21 mouse cellular contexts compared by ENCODE assay signal in genomic region chr5:87573490-87573889, GRCm38 (mm10). TPM values are rescaled to one million over a fixed set of nuclear protein-coding genes. Genes with fewer than 3 reads are reported as not detected.
DNase-seq lines count a peak whose midpoint lies in the region; ATAC-seq and TF ChIP-seq lines count a peak whose summit lies in the region.
"Had no signal": no experiment of that assay in that cellular context is flagged by ENCODE, and none has a peak within 500 bp of the region (broad histone marks: within the 10 kb centered on the region; RNA-seq: fewer than 3 reads in every experiment).

No protein-coding gene starts in this region.

- no peaks in the 10 kb centered on the region for H3K9me3 ChIP-seq in kidney, embryonic 14.5 days (ENCODE audit: control insufficient read depth, low read length)
- no peaks in the 10 kb centered on the region for H3K9me3 ChIP-seq in limb, embryonic 14.5 days (ENCODE audit: control insufficient read depth, low read length)
- H3K9me3 ChIP-seq: intestine, embryonic 15.5 days; midbrain, embryonic 15.5 days; neural tube, embryonic 13.5 days had no signal

- H3K27me3 ChIP-seq in kidney, embryonic 14.5 days (ENCODE audit: control insufficient read depth, insufficient read depth, low read length): no peaks in the 10 kb centered on the region
- H3K27me3 ChIP-seq in limb, embryonic 14.5 days (ENCODE audit: control insufficient read depth, insufficient read depth, low read length): no peaks in the 10 kb centered on the region
- H3K27me3 ChIP-seq: intestine, embryonic 15.5 days; midbrain, embryonic 15.5 days; neural tube, embryonic 13.5 days had no signal

- no peak overlapping the region for H3K4me2 ChIP-seq in kidney, embryonic 14.5 days (replicated peaks; ENCODE audit: low read depth, low read length)
- H3K4me2 ChIP-seq in limb, embryonic 14.5 days (replicated peaks; ENCODE audit: low read depth, low read length, severe bottlenecking): peak overlapping the region; percentile 28
- H3K4me2 ChIP-seq: intestine, embryonic 15.5 days; liver, embryonic 11.5 days; midbrain, embryonic 15.5 days; neural tube, embryonic 13.5 days had no signal

- no peak for TF ChIP-seq POLR2A in limb, embryonic 14.5 days (IDR thresholded peaks at IDR 0.05; ENCODE audit: borderline replicate concordance, extremely low read depth, insufficient read depth, insufficient read length)

- 41% methylated on average over 5 of the region's 5 CpGs for WGBS in kidney, embryonic 14.5 days
- WGBS in limb, embryonic 14.5 days: 23% methylated on average over 5 of the region's 5 CpGs

- H3K4me1 ChIP-seq in kidney, embryonic 14.5 days (ENCODE audit: control insufficient read depth, insufficient read depth, low read length): no peaks in the 10 kb centered on the region
- peaks cover 6% of the 10 kb centered on the region for H3K4me1 ChIP-seq in limb, embryonic 14.5 days (ENCODE audit: control insufficient read depth, insufficient read depth, low read length)
- H3K4me1 ChIP-seq: intestine, embryonic 15.5 days; midbrain, embryonic 15.5 days; neural tube, embryonic 13.5 days had no signal

- peak overlapping the region; percentile 35; the same call in 1 of the 2 replicates for H3K27ac ChIP-seq in gastrocnemius, adult 2 months
- H3K27ac ChIP-seq in kidney, embryonic 14.5 days (ENCODE audit: low read depth, low read length): peak overlapping the region; percentile 4; the same call in 1 of the 2 replicates
- H3K27ac ChIP-seq in limb, embryonic 14.5 days (replicated peaks; ENCODE audit: low read depth, low read length): no peak overlapping the region; the same call in 1 of the 2 replicates
- H3K27ac ChIP-seq: intestine, embryonic 15.5 days; midbrain, embryonic 15.5 days; neural tube, embryonic 13.5 days had no signal

- no peak for TF ChIP-seq CTCF in gastrocnemius, adult 2 months (IDR thresholded peaks at IDR 0.05)

- no peak for DNase-seq in gastrocnemius, adult 2 months
- DNase-seq in gastrocnemius, postnatal 14 days: no peak
- peak; percentile 7 for DNase-seq in embryo, embryonic 11.5 days (ENCODE audit: low read depth, low spot score)
- no peak for DNase-seq in limb, embryonic 14.5 days (ENCODE audit: low spot score)
- no peak for DNase-seq in cerebellum, postnatal 14 days
- no peak for DNase-seq in right cerebral cortex, postnatal 36 days (ENCODE audit: low spot score in 2 of 2)
- DNase-seq in heart, postnatal 14 days: no peak
- DNase-seq: cerebellum, adult 11-12 months; forebrain, postnatal 0 days; heart, postnatal 36 days; retina, postnatal 1 day; thymus, adult 18-20 months had no signal

- H3K4me3 ChIP-seq in gastrocnemius, adult 2 months: no peak overlapping the region
- no peak overlapping the region for H3K4me3 ChIP-seq in kidney, embryonic 14.5 days (ENCODE audit: low read length)
- 0 out of 2 replicates have a peak overlapping the region, but pooled peaks have one; percentile 5 for H3K4me3 ChIP-seq in limb, embryonic 14.5 days (replicated peaks; ENCODE audit: low read length)
- H3K4me3 ChIP-seq: intestine, embryonic 15.5 days; midbrain, embryonic 15.5 days; neural tube, embryonic 13.5 days had no signal

- no peaks in the 10 kb centered on the region for H3K36me3 ChIP-seq in kidney, embryonic 14.5 days (ENCODE audit: control insufficient read depth, insufficient read depth, low read length)
- H3K36me3 ChIP-seq in limb, embryonic 14.5 days (ENCODE audit: control insufficient read depth, insufficient read depth, low read length): no peaks in the 10 kb centered on the region
- H3K36me3 ChIP-seq: intestine, embryonic 15.5 days; midbrain, embryonic 15.5 days; neural tube, embryonic 13.5 days had no signal

- ATAC-seq in kidney, embryonic 14.5 days (ENCODE audit: low FRiP score, low TSS enrichment): peak; percentile 64; the same call in 1 of the 2 replicates
- ATAC-seq in limb, embryonic 14.5 days (ENCODE audit: low FRiP score, low read depth): peak; percentile 34; the same call in 1 of the 2 replicates
- ATAC-seq: forebrain, postnatal 0 days; intestine, embryonic 15.5 days; midbrain, embryonic 15.5 days had no signal

- intact Hi-C loops in gastrocnemius, adult 2 months (cut with DNase I): no loop called here
- intact Hi-C loops in gastrocnemius, postnatal 14 days (cut with DNase I; ENCODE audit: low total_unique reads): no loop called here
- intact Hi-C loops in heart, postnatal 14 days (cut with DNase I): no loop called here

- H3K9ac ChIP-seq in kidney, embryonic 14.5 days (ENCODE audit: low read depth, low read length): no peak overlapping the region
- H3K9ac ChIP-seq in limb, embryonic 14.5 days (ENCODE audit: low read depth, low read length, severe bottlenecking): 0 out of 2 replicates have a peak overlapping the region, but pooled peaks have one; percentile 25
- H3K9ac ChIP-seq: forebrain, postnatal 0 days; intestine, embryonic 15.5 days; midbrain, embryonic 15.5 days; neural tube, embryonic 13.5 days had no signal

RNA-seq across cellular contexts. Expression of gene Sult1d1, which starts 4.7 kb away (rescaled TPM):
- not detected for total RNA-seq in gastrocnemius, adult 2 months (2021)
- not detected for total RNA-seq in gastrocnemius, postnatal 14 days (2021)
- polyA plus RNA-seq in kidney, embryonic 14.5 days (2014; fragmentation: Nextera tagmentation; extraction: Ambion mirVana): 16.7 and 31.0 TPM in 2 replicates
- not detected in 2 replicates for polyA plus RNA-seq in limb, embryonic 14.5 days (2012; rRNA removed)
- polyA plus RNA-seq in limb, embryonic 14.5 days (2014; fragmentation: Nextera tagmentation; extraction: Ambion mirVana): not detected in 2 replicates
- under 1 TPM in 1 of 2 experiments, not detected in 1; 0.36 TPM for total RNA-seq in heart, postnatal 14 days (2021)
- total RNA-seq: ES-E14; forebrain, postnatal 0 days; heart, postnatal 36 days; layer of hippocampus, postnatal 14 days had no signal
- polyA plus RNA-seq: forebrain, postnatal 0 days; lung, embryonic 16.5 days; midbrain, embryonic 15.5 days; neural tube, embryonic 13.5 days had no signal

RNA-seq across cellular contexts. Expression of gene Sult1e1, which starts 17.9 kb away (rescaled TPM):
- under 1 TPM in 1 of 2 experiments, not detected in 1; 0.26 TPM for total RNA-seq in gastrocnemius, adult 2 months (2021)
- total RNA-seq in gastrocnemius, postnatal 14 days (2021): not detected
- polyA plus RNA-seq in kidney, embryonic 14.5 days (2014; fragmentation: Nextera tagmentation; extraction: Ambion mirVana): 1.2 and 1.4 TPM in 2 replicates
- not detected in 2 replicates for polyA plus RNA-seq in limb, embryonic 14.5 days (2012; rRNA removed)
- not detected in 2 replicates for polyA plus RNA-seq in limb, embryonic 14.5 days (2014; fragmentation: Nextera tagmentation; extraction: Ambion mirVana)
- not detected for total RNA-seq in heart, postnatal 14 days (2021)
- total RNA-seq: forebrain, postnatal 0 days; layer of hippocampus, postnatal 14 days had no signal
- polyA plus RNA-seq: forebrain, postnatal 0 days; intestine, embryonic 15.5 days; liver, embryonic 11.5 days; lung, embryonic 16.5 days; midbrain, embryonic 15.5 days; neural tube, embryonic 13.5 days had no signal

RNA-seq across cellular contexts. Expression of gene Sult1b1, which starts 35.5 kb away (rescaled TPM):
- total RNA-seq in gastrocnemius, adult 2 months (2021): not detected
- not detected for total RNA-seq in gastrocnemius, postnatal 14 days (2021)
- polyA plus RNA-seq in kidney, embryonic 14.5 days (2014; fragmentation: Nextera tagmentation; extraction: Ambion mirVana): 1.1 and 1.6 TPM in 2 replicates
- 0.09 TPM in 1 of 2 replicates, not detected in the other for polyA plus RNA-seq in limb, embryonic 14.5 days (2012; rRNA removed)
- not detected in 2 replicates for polyA plus RNA-seq in limb, embryonic 14.5 days (2014; fragmentation: Nextera tagmentation; extraction: Ambion mirVana)
- total RNA-seq in heart, postnatal 14 days (2021): not detected
- total RNA-seq: ES-E14; forebrain, postnatal 0 days; heart, adult 8-10 months; heart, postnatal 36 days; layer of hippocampus, postnatal 14 days had no signal
- polyA plus RNA-seq: forebrain, postnatal 0 days; lung, embryonic 16.5 days; midbrain, embryonic 15.5 days; neural tube, embryonic 13.5 days had no signal
